Mouse (Mus musculus) kidney, adult 2 months (tissue): ENCODE measurements around the gene Pard6b.

ENCODE experiments used
- CTCF ChIP-seq: fragments of 200-500 bp; conservative IDR thresholded peaks from 2 replicates; pipeline ENCODE4 v1.5.1; 2011; ENCODE audit warnings: low read depth, mild to moderate bottlenecking, control low read depth, low read length, moderate library complexity, mixed read lengths; ENCODE audit not compliant: insufficient read depth, insufficient read length
- POLR2A ChIP-seq: fragments of 200-500 bp; IDR thresholded peaks from one replicate; pipeline ENCODE4 v1.6.1; 2011; ENCODE audit warnings: low read depth, low read length, control low read depth

DNA sequence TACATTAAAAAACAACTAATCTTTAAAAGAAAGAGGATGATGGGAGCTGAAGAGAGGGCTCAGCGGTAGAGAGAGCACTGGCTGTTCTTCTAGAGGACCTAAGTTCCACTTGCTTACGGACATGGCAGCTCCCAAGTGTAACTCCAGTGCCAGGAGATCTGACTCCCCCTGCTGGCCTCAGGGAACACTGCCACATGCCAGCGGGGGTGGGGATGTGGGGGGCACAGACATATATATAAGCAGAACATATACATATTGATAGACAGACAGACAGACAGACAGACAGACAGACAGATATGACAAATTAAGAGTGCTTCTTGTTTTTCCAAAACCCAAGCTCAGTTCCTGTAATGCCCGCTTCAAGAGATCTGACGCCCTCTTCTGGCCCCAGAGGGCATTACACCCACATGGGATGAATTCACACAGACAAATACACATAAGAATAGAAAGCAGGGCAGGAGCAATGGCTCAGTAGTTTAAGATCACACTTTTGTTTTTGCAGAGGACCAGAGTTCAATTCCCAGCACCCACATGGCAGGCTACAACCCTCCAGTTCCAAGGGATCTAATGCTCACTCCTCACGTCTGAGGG is 21.5 kb upstream of the Pard6b start:
- no peak for TF ChIP-seq CTCF
- TF ChIP-seq POLR2A: no peak
